Mouse (Mus musculus): Measurements from ENCODE around the gene Cldn34d. TPM values are rescaled to one million over a fixed set of nuclear protein-coding genes. Genes with fewer than 3 reads are reported as not detected.
A peak's percentile ranks its signal among the peaks of the same experiment; 100 is the strongest.

Cldn34d gene
- not detected in 2 replicates for polyA plus RNA-seq (2012; ENCODE audit: insufficient read depth, low replicate concordance)

- H3K4me1 ChIP-seq = no peaks in the 10 kb centered on the region
- no peaks in the 10 kb centered on the region for H3K27me3 ChIP-seq (replicated peaks)
- TF ChIP-seq FLI1 (IDR thresholded peaks at IDR 0.05; ENCODE audit: low read length) (no peak), GATA1 (IDR thresholded peaks at IDR 0.05; ENCODE audit: borderline replicate concordance, low read length) (no peak)
- no peaks in the 10 kb centered on the region for H3K9me3 ChIP-seq
- H3K36me3 ChIP-seq (replicated peaks; ENCODE audit: low read length) = no peaks in the 10 kb centered on the region
- no peak within 1 kb of the TSS for H3K4me3 ChIP-seq (replicated peaks)
Measured at GRCm38 (mm10) chrX:76602824-76603223, at the start of gene Cldn34d. Gene Cldn34d (minus strand): TSS chrX:76602924.

- H3K27me3 ChIP-seq (replicated peaks) = no peaks in the 10 kb centered on the region
- no peak overlapping the region for H3K4me3 ChIP-seq (replicated peaks)
- no peaks in the 10 kb centered on the region for H3K9me3 ChIP-seq
- TF ChIP-seq FLI1 (IDR thresholded peaks at IDR 0.05; ENCODE audit: low read length) (no peak), GATA1 (IDR thresholded peaks at IDR 0.05; ENCODE audit: borderline replicate concordance, low read length) (peak; percentile 67; the same call in 2 of the 3 replicates)
- no peaks in the 10 kb centered on the region for H3K36me3 ChIP-seq (replicated peaks; ENCODE audit: low read length)
- no peaks in the 10 kb centered on the region for H3K4me1 ChIP-seq
Measured at GRCm38 (mm10) chrX:76598459-76599206, 4.1 kb downstream of the Cldn34d start.

Other genes starting within 250 kb of the Cldn34d start
- gene Cldn34b4, start 209.6 kb downstream of the Cldn34d start, polyA plus RNA-seq (2012; ENCODE audit: insufficient read depth, low replicate concordance) = not detected in 2 replicates

Measured in megakaryocyte, embryonic 14.5 days (primary cell).